Mouse (Mus musculus) neutrophil, adult 5-6 weeks (primary cell): ENCODE results near the gene Chic2. TPM values are rescaled to one million over a fixed set of nuclear protein-coding genes. Genes with fewer than 3 reads are reported as not detected.
A peak's percentile ranks its signal among the peaks of the same experiment; 100 is the strongest.

Experiments
- ATAC-seq: fragments of 151-379, 151-347 bp; 2 replicates; pipeline ENCODE4 v1.8.0; 2017; ENCODE audit warnings: mild to moderate bottlenecking, moderate TSS enrichment; ENCODE audit not compliant: insufficient number of reproducible peaks, poor library complexity, low FRiP score, severe bottlenecking; ENCODE audit errors: extremely low read depth
- total RNA-seq: library from RNA; stranded (forward); fragments of 200-1000 nt; gene quantifications from 2 replicates; pipeline ENCODE4 v1.2.3, GENCODE M21; 2017

Chic2 gene
- total RNA-seq, 1 experiment from 2014 or later, result 88.6 TPM

GRCm38 (mm10) chr5:75070656-75071375, 26.2 kb upstream of the Chic2 start:
- ATAC-seq, result no peak

DNA sequence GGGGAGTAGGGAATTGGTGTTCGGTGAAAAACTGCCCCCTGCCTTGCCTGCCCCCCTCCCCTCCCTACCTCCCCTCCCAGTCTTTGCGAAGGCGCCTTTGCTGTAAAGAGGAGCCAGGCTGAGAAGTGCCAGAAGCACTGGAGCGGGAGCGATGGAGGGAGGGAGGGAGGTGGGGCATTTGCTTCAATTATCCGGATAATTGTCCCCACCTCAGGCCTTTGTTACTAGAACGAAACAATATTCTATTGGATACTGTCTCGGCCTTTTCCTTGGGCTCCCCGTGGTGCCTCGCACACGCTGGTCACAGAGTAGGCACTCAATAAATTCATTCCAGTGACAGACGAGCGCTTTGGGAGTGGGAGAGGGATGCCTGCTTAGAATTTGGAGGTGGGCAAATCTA, 25.6 kb upstream of the Chic2 start:
- no peak for ATAC-seq

- peak; percentile 62 for ATAC-seq
These were observed 22.7 kb upstream of the Chic2 start for GRCm38 (mm10) chr5:75067125-75067756.

DNA sequence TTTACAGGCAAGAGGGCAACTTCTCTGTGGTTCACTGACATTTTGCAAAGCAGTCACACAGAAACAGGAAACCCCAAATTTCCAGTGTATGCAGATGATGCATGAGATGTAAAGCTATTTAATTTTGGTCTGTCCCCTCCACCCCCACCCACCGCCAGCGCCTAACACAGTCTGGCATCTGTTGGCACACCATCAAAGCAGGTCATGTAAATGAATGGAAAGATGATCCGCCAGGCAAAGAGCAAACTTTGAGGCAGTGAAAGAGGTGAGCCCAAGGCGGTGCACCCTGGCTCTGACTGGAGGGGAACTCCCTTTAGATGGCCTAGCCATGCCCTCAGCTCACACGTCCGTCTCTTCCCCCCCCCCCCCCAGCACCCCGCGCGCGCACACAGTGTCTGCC, 22.1 kb upstream of the Chic2 start:
- ATAC-seq, result peak; percentile 66

DNA sequence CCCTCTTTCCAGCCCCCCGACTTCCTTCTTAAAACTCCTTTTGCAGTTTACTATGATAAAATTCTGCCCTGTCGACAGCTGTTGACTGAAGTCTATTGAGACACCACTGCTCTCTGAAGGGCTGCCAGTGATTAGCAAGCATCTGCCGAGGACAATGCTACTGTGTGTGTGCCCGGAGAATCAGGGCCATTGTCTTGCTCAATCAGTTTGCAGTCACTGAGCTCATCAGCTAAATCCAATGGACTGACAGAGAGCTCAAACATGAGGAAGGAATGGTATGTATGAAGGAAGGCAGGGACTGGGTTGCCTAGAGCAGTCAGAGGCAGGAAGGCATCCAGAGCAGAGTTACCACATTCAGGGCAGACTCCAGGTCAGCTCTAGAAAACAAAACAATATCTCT, 18.6 kb upstream of the Chic2 start:
- ATAC-seq, result no peak

DNA sequence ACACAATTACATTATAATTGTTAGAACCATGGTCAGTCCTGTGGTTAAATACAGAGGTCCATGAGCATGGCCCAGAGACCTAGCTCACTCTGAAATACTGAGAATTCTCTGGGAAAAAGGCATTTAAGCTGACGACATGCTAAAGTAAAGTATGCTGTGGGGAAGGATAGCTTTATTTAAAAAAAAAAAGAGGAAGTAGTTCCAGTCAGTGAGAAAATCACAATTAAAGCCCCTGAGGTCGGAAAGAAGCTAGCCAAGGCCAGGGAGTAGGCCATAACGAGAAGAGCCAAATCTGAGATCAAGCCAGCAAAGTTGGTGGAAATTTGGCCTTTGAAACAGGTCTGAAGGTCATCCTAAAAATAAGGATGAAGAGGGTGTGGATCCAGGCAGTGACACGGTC, 6.5 kb upstream of the Chic2 start:
- ATAC-seq, result no peak

- ATAC-seq, result no peak
These were observed 2.2 kb upstream of the Chic2 start for GRCm38 (mm10) chr5:75046681-75047321.

DNA sequence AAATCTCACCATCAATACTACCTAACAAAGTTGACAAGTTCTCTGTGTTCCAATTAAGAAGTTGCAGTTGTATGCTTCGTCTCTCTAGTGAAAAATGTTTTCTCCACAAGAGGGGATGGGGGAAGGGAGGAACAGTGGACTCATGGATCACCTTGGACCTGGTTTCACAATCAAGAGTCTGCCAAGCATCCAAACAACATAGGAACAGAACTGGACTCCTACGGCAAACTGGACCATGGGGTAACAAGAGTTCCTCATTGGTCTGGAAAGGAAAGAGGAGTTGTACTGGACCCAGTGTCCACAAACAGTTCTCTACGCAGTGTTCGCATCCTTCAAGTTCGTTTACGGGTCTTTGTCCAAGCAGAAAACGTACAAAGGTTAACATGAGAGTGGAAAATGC, 797 bp upstream of the Chic2 start:
- ATAC-seq, result no peak

DNA sequence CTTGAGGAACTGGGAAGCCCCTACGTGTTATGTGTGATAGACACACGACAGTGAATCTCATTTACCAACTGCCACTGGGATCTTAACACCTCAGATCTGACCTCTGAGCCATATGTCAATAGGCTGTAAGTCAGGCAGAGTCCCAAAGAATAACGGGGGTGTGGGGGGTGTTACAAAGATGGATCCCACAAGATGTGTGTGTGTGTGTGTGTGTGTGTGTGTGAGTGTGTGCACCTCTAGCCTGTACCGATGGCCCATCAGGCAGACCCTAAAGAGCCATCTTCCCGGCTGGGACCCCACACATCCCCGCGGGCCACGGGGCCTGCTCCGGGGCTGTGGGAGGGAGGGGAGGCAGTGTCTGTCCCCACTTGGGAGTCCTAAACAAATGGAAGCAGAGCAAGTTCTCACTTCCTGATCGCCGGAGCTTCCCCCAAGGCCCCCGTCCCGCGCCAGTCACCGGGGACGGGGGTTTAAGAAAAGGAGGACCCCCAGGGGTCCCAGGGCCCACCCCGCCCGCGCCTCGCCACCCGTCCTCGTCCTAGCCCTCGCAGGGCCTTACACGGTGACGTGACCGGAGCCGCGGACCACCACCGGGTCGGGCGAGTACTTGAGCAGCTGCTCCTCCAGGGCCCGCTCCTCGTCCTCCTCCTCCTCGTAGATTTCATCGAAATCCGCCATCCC, 813 bp downstream of the Chic2 start:
- ATAC-seq, result no peak

- ATAC-seq, result no peak
These were observed 1.5 kb downstream of the Chic2 start for GRCm38 (mm10) chr5:75043011-75043445.

GRCm38 (mm10) chr5:75039307-75039706, 5.3 kb downstream of the Chic2 start:
- no peak for ATAC-seq

- ATAC-seq, result no peak
These were observed 9.1 kb downstream of the Chic2 start for GRCm38 (mm10) chr5:75035475-75035874.

DNA sequence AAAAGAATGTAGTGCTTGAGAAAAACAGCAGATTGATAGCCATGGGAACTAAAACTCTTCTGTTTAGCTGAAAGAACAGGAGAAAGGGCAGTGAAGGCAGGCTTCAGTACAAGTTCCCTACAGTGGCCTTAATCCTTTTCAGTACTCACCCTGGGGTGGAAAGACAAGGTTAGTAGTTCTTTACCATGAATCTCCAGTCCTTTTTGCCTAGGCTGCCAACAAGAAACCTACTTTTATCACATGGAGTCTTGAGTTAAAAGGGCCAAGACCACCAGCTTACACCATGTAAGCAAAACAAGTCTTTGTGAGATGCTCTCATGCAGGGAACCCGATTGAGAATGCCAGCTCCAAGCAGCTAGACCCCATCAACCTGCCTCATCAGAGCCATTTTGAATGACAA, 29.8 kb downstream of the Chic2 start:
- no peak for ATAC-seq

GRCm38 (mm10) chr5:75012771-75013421, 31.7 kb downstream of the Chic2 start:
- ATAC-seq, result no peak

DNA sequence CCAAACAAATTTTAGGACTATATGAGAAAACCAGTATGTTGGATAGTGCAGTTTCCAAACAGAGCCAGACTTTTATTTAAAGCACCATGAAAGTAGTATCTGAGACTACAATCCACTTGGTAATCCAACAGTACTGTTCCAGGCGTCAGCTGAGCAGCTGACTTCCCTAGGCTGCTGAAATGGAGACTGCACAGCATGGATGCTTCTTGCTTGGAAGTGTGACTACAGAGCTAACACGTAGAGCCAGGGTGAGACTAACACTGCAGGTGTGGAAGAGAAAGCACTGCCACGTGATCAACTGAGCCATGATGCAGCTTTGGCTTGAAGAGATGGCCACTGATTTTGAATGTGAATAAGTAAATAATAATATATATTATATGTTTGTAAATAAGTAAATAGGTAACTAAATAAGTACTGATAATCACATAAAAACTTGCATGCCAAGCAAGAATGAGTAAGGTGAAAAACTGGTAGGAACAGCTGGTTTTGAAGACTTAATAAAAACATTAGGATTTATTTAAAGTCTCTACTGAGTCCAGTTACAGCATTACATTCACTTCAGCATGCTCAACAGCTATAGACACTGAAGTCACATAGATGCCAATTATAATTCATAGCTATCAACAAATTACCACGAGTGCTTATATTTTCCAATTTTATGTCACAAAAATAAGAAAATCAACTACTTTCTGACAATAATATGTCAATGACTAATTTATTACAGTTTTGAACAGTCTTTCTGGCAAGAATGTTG, 32.4 kb downstream of the Chic2 start:
- no peak for ATAC-seq

- ATAC-seq, result no peak
These were observed 39.8 kb downstream of the Chic2 start for GRCm38 (mm10) chr5:75004755-75005154.

DNA sequence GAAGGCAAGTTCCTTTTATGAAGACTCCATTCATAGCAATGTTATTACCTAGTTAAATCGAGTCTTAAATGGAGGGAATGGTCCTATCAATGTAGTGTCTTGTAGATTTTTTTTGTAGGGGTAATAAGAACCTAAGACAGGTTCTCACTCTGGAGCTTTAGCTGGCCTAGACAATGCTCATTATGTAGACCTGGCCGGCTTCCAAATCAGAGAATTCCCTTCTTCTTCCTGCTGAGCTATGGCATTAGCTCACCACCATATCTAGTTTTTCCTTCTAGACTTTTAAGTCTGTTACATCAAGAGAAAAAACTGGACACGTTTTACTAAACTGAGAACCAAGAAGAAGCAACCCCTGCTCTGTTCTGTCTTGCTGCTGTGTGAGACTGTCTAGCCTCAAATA, 42.5 kb downstream of the Chic2 start:
- ATAC-seq, result no peak

GRCm38 (mm10) chr5:74998716-74999512, 45.7 kb downstream of the Chic2 start:
- no peak for ATAC-seq
